Mouse (Mus musculus) testis, adult 10 weeks (tissue): ENCODE data around the gene Nr2c2. TPM values are rescaled to one million over a fixed set of nuclear protein-coding genes. Genes with fewer than 3 reads are reported as not detected.

Experiments used
- polyA plus RNA-seq: library from polyadenylated mRNA; stranded (reverse); fragments of 350-450 nt; fragmentation: Illumina TruSeq; extraction: RNeasy Lipid Tissue Mini Kit (QIAGEN cat#74804); gene quantifications from one replicate; pipeline ENCODE4 v1.2.3, GENCODE M21; 2014; ENCODE audit warnings: low read depth, low replicate concordance

Gene Nr2c2
- polyA plus RNA-seq, result 52.5 TPM

GRCm38 (mm10) chr6:92091130-92091591 is at the start of gene Nr2c2:
Gene Nr2c2 (plus strand): TSS chr6:92091390.

GRCm38 (mm10) chr6:92183621-92184131 is 92.5 kb downstream of the Nr2c2 start, which contains the start of gene Mrps25:
Gene Mrps25 (minus strand): TSS chr6:92184033.

DNA sequence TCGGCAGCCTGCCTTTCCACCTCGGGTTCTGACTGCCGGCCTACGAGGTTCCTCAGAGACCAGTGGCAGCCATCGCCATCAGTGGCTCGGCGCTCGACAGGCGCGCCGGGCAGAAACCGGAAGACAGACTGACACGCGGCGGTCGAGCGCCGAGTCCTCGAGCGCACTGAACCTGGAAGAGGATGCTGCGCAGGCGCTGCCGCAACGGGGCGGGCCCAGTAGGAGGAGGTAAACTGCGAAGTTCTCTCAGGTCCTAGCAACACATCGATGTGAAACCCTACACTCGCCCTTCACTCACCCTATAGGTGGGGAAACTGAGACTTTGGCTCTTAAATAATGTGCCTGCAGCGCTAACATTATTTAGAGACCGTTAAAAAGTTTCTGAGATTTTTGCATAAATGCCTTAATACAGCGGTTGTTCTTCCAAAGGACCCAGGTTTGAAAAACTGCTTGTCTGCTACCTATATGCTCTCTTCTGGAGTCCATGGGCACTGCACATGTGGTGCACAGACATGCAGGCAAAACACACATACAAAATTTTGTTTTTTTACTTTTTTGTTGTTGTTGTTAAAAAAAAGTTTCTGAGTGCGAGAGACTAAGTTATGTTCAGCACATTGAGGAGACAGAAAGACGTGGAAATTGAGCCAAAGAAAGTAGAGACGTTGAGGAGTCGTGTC is 123.7 kb downstream of the Nr2c2 start, which contains the start of gene Rbsn:
TSS of gene Rbsn (minus strand) at position 153 of the 677 bp plus-strand sequence.

Other genes starting within 250 kb of the Nr2c2 start
- gene Ccdc174, start 213.3 kb upstream of the Nr2c2 start, polyA plus RNA-seq, result 121 TPM
- 137 TPM for gene 4930590J08Rik, start 188.6 kb upstream of the Nr2c2 start, polyA plus RNA-seq
- gene Fgd5, start 112.5 kb upstream of the Nr2c2 start, polyA plus RNA-seq, result 1.2 TPM
- gene Mrps25, start 92.6 kb downstream of the Nr2c2 start, polyA plus RNA-seq, result 6.2 TPM
- 9.5 TPM for gene Rbsn, start 123.5 kb downstream of the Nr2c2 start, polyA plus RNA-seq
- 1.3 TPM for gene Trh, start 153.3 kb downstream of the Nr2c2 start, polyA plus RNA-seq